Mouse (Mus musculus) gastrocnemius, postnatal 14 days (tissue): ENCODE results near the gene Abhd8. TPM values are rescaled to one million over a fixed set of nuclear protein-coding genes. Genes with fewer than 3 reads are reported as not detected.
"Not testable (repeated sequence)": the region's sequence is repeated elsewhere in the genome, so short reads cannot be mapped to it uniquely, and the experiment has no call there.

ENCODE experiments used
- DNase-seq: peaks from one replicate; pipeline ENCODE4 v3.0.0; 2021; ENCODE audit warnings: mixed read lengths
- intact Hi-C: fragments of 180-260 bp; cut with DNase I; formaldehyde crosslinking; loops from one replicate; pipeline ENCODE4 v1.15.1; 2025; ENCODE audit warnings: low total_unique reads
- total RNA-seq, 2 experiments: library from RNA; stranded (reverse); gene quantifications; 2 replicates each; pipeline ENCODE4 v1.2.3; 2021

The Abhd8 gene
- total RNA-seq, 2 experiments from 2014 or later: 22.8 to 27.6 TPM

DNA sequence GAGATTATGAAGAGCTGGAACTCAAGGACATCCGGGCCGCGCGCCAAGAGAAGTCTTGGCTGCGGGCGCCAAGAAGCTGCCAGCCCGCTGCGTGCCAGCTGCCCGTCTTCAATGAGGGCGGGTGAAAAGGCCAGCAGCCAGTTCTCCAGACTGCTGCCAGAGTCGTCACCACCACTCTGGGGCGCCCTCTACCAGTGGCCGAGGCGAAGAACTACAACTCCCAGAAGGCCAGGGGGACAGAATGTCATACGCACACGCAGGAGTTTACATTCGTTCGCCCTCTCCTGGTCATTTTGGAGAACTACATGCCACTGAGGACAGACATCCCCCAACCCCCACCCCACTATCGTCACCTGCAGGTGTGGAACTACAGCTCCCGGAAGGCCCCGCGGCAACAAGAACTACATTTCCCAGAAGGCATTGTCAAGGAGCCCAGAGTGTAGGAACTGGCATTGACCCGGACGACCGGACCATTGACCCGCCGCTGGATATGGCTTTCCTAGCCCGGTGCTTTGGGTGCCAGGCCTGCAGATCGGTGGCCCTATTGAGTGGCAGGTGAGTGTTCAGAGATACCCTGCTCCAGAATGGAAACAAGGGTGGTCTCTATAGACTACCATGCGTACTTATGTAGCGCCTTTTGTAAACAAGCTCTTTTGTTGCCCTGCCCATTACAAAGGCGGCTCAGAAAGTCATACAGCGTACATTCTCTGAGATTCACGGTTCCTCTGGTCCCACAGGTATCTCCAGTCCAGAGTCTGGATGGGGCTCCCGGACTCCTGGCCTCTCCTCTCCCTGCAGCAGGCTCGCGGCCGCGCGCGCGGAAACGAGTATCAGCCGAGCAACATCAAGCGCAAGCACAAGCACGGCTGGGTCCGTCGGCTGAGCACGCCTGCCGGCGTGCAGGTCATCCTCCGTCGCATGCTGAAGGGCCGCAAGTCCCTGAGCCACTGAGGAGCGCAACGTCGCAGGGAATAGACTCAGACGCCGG, 1.4 kb upstream of the Abhd8 start, which contains the start of gene Mrpl34:
Mrpl34 (plus strand) TSS at position 447 of the 988 bp plus-strand sequence.
- DNase-seq: peak; percentile 96
- intact Hi-C loops: loop anchor here (10.0 kb wide), 1 partner anchor 90 kb away; the partner anchor contains the start of gene Ocel1

DNA sequence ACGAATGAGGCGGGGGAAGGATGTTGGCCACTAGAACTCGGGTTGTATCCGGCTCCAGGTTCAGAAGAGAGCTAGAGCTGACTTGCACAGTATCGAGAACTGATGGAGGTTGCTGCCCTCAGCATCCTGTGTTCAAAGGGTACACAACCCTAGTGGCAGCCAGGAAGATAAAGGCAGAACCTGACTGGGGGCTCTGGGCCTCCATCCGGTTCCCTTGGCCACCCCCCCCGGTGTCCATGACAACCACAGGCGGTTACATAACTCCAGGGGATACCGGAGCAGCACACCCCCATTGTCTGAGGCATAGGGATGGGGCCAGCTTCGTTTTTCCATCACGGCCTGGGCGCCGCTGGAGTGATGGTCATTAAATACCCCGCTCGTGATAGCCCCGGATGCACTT, 669 bp downstream of the Abhd8 start:
- intact Hi-C loops: loop anchor here (10.0 kb wide), 1 partner anchor 88 kb away; the partner anchor contains the start of gene Ocel1
- no peak for DNase-seq

- intact Hi-C loops: loop anchor here (10.0 kb wide), 1 partner anchor 87 kb away; the partner anchor contains the start of gene Ocel1
- no peak for DNase-seq
These were observed 1.3 kb downstream of the Abhd8 start for GRCm38 (mm10) chr8:71462191-71462590.

GRCm38 (mm10) chr8:71461152-71461840, 2.2 kb downstream of the Abhd8 start:
- DNase-seq: no peak
- intact Hi-C loops: loop anchor here (10.0 kb wide), 1 partner anchor 86 kb away; the partner anchor contains the start of gene Ocel1

DNA sequence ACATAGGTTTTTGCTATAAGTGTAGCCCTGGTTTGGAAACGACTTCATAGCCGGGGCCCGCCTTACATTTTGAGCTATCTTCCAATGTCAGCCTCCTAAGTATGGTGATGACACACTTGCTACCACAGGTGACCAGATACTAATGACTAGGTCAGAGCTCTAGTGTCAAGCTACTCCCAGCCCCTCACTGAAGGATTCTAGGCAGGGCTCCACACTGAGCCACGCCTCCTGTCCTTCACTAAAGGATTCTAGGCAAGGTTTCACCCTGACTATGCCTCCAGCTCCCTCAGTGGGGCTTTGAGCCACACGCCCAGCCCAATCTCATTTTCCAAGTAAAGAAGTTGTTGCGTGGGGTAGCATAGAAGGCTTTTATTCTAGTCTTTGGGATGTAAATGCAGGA, 2.7 kb downstream of the Abhd8 start:
- no peak for DNase-seq

GRCm38 (mm10) chr8:71457659-71458270, 5.7 kb downstream of the Abhd8 start:
- DNase-seq: no peak
- intact Hi-C loops: no loop called here

More for the DNA sequence above, 2.7 kb downstream of the Abhd8 start:
- intact Hi-C loops: loop anchor here (10.0 kb wide), 1 partner anchor 86 kb away; the partner anchor contains the start of gene Ocel1

DNA sequence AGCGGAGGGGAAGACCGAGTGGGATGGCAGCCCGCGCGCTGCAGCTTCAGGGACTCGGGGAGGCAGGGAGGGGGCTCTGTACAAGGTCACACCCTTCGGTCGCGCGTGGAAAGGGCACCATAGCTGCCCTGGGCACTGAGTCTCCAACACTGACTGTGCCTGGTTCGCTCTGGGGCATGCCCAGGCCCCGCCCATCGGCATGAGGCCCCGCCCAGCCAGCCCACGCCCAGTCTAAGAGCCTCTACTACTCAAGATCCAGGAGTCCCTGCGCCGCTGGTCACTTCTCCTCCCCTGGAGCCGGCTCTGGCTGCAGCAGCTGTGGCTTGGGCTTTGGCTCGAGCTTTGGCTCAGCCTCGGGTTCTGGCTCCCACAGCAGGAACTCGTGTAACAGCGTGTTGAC, 6.5 kb downstream of the Abhd8 start:
- intact Hi-C loops: no loop called here
- DNase-seq: no peak

GRCm38 (mm10) chr8:71454668-71455067, 8.8 kb downstream of the Abhd8 start:
- DNase-seq: no peak
- intact Hi-C loops: no loop called here

GRCm38 (mm10) chr8:71452669-71453068, 10.8 kb downstream of the Abhd8 start:
- intact Hi-C loops: no loop called here
- DNase-seq: no peak

DNA sequence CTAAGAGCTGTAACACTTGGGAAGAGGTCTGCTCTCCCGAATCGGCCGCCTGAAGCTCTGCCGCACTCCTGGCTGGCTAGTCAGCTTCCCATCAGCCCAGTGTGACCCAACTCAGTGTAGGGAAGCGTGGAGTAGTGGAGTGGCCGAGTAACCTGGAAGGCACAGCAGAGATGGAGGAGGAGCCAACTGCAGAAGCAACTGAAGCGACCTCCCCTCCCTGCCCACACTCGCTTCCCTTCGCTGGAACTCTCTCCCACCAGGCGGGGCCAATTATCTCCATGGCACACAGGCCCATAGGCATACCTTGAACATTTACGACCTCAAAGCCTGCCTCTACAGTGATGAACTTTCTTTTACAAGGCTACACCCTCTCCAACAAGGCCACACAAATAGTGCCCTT, 11.7 kb downstream of the Abhd8 start:
- intact Hi-C loops: no loop called here
- DNase-seq: no peak

DNA sequence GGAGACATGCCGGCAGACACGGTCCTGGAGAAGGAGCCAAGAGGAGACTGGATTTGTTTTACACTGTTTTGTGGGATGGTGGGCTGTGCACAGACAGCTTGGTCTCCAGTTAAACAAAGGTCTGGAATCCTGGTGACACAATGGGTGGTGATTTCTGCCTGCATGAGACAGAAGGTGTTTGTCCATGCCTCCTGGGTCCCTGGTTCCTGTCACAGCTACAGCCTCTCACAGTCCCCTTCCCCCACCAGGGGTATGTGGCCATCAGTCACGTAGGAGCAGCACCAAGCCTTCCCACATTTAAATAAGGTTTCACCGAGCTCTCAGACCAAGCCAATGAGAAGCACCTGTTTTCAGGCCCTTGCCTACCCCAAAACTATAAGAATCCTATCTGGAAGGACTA, 12.1 kb downstream of the Abhd8 start:
- DNase-seq: no peak
- intact Hi-C loops: no loop called here

DNA sequence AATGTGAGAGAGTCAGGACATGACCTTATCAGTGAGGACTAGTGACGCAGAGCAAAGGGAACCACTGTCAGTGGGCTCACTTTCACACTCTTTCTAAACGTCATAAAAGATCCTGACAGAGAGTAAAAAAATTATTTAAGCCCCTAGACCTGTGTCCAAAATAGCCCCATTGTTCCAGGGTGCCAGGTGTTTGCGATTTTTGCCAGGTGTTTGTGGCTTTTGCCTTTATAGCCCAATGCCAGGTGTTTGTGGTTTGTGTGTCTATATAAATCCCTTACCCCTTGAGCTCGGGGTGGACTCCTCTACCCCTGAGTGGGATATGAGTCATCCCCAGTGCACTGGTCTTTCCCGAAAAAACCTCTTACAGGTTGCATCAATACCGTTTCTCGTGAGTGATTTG, 18.4 kb downstream of the Abhd8 start:
- intact Hi-C loops: no loop called here
- DNase-seq: no peak

DNA sequence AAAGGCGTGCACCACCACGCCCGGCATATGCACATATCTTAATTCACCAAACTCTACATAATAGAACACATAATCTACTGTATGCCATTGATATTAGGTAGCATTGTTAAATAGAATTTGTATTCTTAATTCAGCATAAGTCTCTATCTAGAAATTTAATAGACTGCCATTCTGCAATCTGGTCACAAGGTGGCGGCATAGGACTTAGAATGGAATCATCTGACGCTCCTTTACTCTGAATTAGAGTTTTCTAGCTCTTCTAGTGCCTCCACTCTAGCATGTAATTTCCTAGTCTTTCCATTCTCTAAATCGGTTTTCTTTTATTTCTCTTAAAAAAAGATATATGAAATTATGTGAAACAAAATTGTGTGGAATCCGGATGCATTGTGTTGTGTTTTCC, 22.1 kb downstream of the Abhd8 start:
- intact Hi-C loops: loop anchor here (2.0 to 5.0 kb wide), 2 partner anchors 79 to 216 kb away; no protein-coding TSS in a partner anchor
- peak; percentile 27 for DNase-seq

GRCm38 (mm10) chr8:71437041-71437440, 26.4 kb downstream of the Abhd8 start:
- intact Hi-C loops: no loop called here
- no peak for DNase-seq

DNA sequence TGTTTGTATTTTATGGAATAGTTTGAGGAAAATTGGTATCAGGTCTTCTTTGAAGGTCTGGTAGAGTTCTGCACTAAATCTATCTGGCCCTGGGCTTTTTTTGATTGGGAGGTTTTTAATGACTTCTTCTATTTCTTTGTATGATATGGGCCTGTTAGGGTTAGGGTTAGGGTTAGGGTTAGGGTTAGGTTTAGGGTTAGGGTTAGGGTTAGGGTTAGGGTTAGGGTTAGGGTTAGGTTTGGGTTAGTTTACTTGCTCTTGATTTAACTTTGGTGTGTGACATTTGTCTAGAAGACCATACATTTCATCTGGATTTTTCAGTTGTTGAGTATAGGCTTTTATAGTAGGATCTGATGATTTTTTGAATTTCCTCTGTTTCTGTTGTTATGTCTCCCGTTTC, 30.5 kb downstream of the Abhd8 start:
- DNase-seq, intact Hi-C loops: not testable (repeated sequence)

GRCm38 (mm10) chr8:71422121-71422520, 41.3 kb downstream of the Abhd8 start:
- intact Hi-C loops: no loop called here
- no peak for DNase-seq

GRCm38 (mm10) chr8:71411535-71412273, 51.8 kb downstream of the Abhd8 start:
- no peak for DNase-seq
- intact Hi-C loops: no loop called here

GRCm38 (mm10) chr8:71408231-71408630, 55.2 kb downstream of the Abhd8 start:
- no peak for DNase-seq

GRCm38 (mm10) chr8:71407441-71407840, 56.0 kb downstream of the Abhd8 start:
- DNase-seq: no peak
- intact Hi-C loops: loop anchor here (5.0 kb wide), 1 partner anchor 35 kb away; the partner anchor contains the start of gene Ocel1

More at GRCm38 (mm10) chr8:71408231-71408630, 55.2 kb downstream of the Abhd8 start:
- intact Hi-C loops: loop anchor here (5.0 kb wide), 1 partner anchor 36 kb away; the partner anchor contains the start of gene Ocel1
